Mouse (Mus musculus): ENCODE measurements around the gene Chn2.

Chn2 gene

GRCm38 (mm10) chr6:54070736-54071135 lies 31.4 kb downstream of the Chn2 start:
- H3K4me1 ChIP-seq (replicated peaks; ENCODE audit: low read depth, low read length): peaks cover 7% of the 10 kb centered on the region
- H3K36me3 ChIP-seq (ENCODE audit: insufficient read depth, low read length): no peaks in the 10 kb centered on the region
- no peaks in the 10 kb centered on the region for H3K9me3 ChIP-seq (ENCODE audit: low read length)
- H3K27me3 ChIP-seq (ENCODE audit: insufficient read depth, low read length): no peaks in the 10 kb centered on the region
- H3K4me3 ChIP-seq (replicated peaks; ENCODE audit: low read length): no peak overlapping the region
- TF ChIP-seq POU5F1 (IDR thresholded peaks at IDR 0.05; ENCODE audit: borderline replicate concordance, low read length): no peak
- no peak for TF ChIP-seq NANOG (IDR thresholded peaks at IDR 0.05; ENCODE audit: borderline replicate concordance, low read length)
- TF ChIP-seq CTCF (conservative IDR thresholded peaks at IDR 0.05; ENCODE audit: low read length): no peak

- Histone ChIP-seq H3K4me3 (replicated peaks; ENCODE audit: low read length) (no peak overlapping the region), H3K36me3 (ENCODE audit: insufficient read depth, low read length) (no peaks in the 10 kb centered on the region), H3K4me1 (replicated peaks; ENCODE audit: low read depth, low read length) (peaks cover 7% of the 10 kb centered on the region), H3K27me3 (ENCODE audit: insufficient read depth, low read length) (peaks cover 1% of the 10 kb centered on the region; the same call in 1 of the 2 replicates), H3K9me3 (ENCODE audit: low read length) (no peaks in the 10 kb centered on the region)
- TF ChIP-seq CTCF (conservative IDR thresholded peaks at IDR 0.05; ENCODE audit: low read length) (no peak), POU5F1 (IDR thresholded peaks at IDR 0.05; ENCODE audit: borderline replicate concordance, low read length) (no peak), NANOG (IDR thresholded peaks at IDR 0.05; ENCODE audit: borderline replicate concordance, low read length) (no peak)
These were observed 32.1 kb downstream of the Chn2 start for GRCm38 (mm10) chr6:54071478-54071877.

GRCm38 (mm10) chr6:54074454-54074853 lies 35.1 kb downstream of the Chn2 start:
- Histone ChIP-seq H3K27me3 (ENCODE audit: insufficient read depth, low read length) (peaks cover 5% of the 10 kb centered on the region; the same call in 1 of the 2 replicates), H3K9me3 (ENCODE audit: low read length) (no peaks in the 10 kb centered on the region), H3K36me3 (ENCODE audit: insufficient read depth, low read length) (no peaks in the 10 kb centered on the region), H3K4me3 (replicated peaks; ENCODE audit: low read length) (no peak overlapping the region), H3K4me1 (replicated peaks; ENCODE audit: low read depth, low read length) (peaks cover 7% of the 10 kb centered on the region)
- TF ChIP-seq CTCF (conservative IDR thresholded peaks at IDR 0.05; ENCODE audit: low read length): no peak

GRCm38 (mm10) chr6:54075419-54075818 lies 36.1 kb downstream of the Chn2 start:
- Histone ChIP-seq H3K36me3 (ENCODE audit: insufficient read depth, low read length) (no peaks in the 10 kb centered on the region), H3K4me3 (replicated peaks; ENCODE audit: low read length) (no peak overlapping the region), H3K27me3 (ENCODE audit: insufficient read depth, low read length) (peaks cover 6% of the 10 kb centered on the region), H3K4me1 (replicated peaks; ENCODE audit: low read depth, low read length) (peaks cover 3% of the 10 kb centered on the region; the same call in 1 of the 2 replicates), H3K9me3 (ENCODE audit: low read length) (no peaks in the 10 kb centered on the region)
- no peak for TF ChIP-seq CTCF (conservative IDR thresholded peaks at IDR 0.05; ENCODE audit: low read length)
- no peak for TF ChIP-seq POU5F1 (IDR thresholded peaks at IDR 0.05; ENCODE audit: borderline replicate concordance, low read length)
- no peak for TF ChIP-seq NANOG (IDR thresholded peaks at IDR 0.05; ENCODE audit: borderline replicate concordance, low read length)

- TF ChIP-seq NANOG (IDR thresholded peaks at IDR 0.05; ENCODE audit: borderline replicate concordance, low read length): no peak
- no peak for TF ChIP-seq CTCF (conservative IDR thresholded peaks at IDR 0.05; ENCODE audit: low read length)
- TF ChIP-seq POU5F1 (IDR thresholded peaks at IDR 0.05; ENCODE audit: borderline replicate concordance, low read length): no peak
- H3K4me3 ChIP-seq (replicated peaks; ENCODE audit: low read length): no peak overlapping the region
- H3K9me3 ChIP-seq (ENCODE audit: low read length): no peaks in the 10 kb centered on the region
- H3K36me3 ChIP-seq (ENCODE audit: insufficient read depth, low read length): no peaks in the 10 kb centered on the region
- peaks cover 10% of the 10 kb centered on the region; the same call in 1 of the 2 replicates for H3K4me1 ChIP-seq (replicated peaks; ENCODE audit: low read depth, low read length)
- H3K27me3 ChIP-seq (ENCODE audit: insufficient read depth, low read length): peaks cover 10% of the 10 kb centered on the region
These were observed 37.3 kb downstream of the Chn2 start for GRCm38 (mm10) chr6:54076625-54077024.

GRCm38 (mm10) chr6:54078269-54078668 lies 38.9 kb downstream of the Chn2 start:
- H3K4me1 ChIP-seq (replicated peaks; ENCODE audit: low read depth, low read length): peaks cover 26% of the 10 kb centered on the region
- peaks cover 10% of the 10 kb centered on the region for H3K27me3 ChIP-seq (ENCODE audit: insufficient read depth, low read length)
- H3K9me3 ChIP-seq (ENCODE audit: low read length): no peaks in the 10 kb centered on the region
- H3K4me3 ChIP-seq (replicated peaks; ENCODE audit: low read length): no peak overlapping the region
- no peaks in the 10 kb centered on the region for H3K36me3 ChIP-seq (ENCODE audit: insufficient read depth, low read length)
- TF ChIP-seq NANOG (IDR thresholded peaks at IDR 0.05; ENCODE audit: borderline replicate concordance, low read length) (no peak), CTCF (conservative IDR thresholded peaks at IDR 0.05; ENCODE audit: low read length) (no peak), POU5F1 (IDR thresholded peaks at IDR 0.05; ENCODE audit: borderline replicate concordance, low read length) (no peak)

GRCm38 (mm10) chr6:54079881-54080280 lies 40.5 kb downstream of the Chn2 start:
- Histone ChIP-seq H3K27me3 (ENCODE audit: insufficient read depth, low read length) (peaks cover 10% of the 10 kb centered on the region), H3K9me3 (ENCODE audit: low read length) (no peaks in the 10 kb centered on the region), H3K4me3 (replicated peaks; ENCODE audit: low read length) (no peak overlapping the region), H3K4me1 (replicated peaks; ENCODE audit: low read depth, low read length) (peaks cover 42% of the 10 kb centered on the region), H3K36me3 (ENCODE audit: insufficient read depth, low read length) (no peaks in the 10 kb centered on the region)
- TF ChIP-seq POU5F1 (IDR thresholded peaks at IDR 0.05; ENCODE audit: borderline replicate concordance, low read length): no peak
- no peak for TF ChIP-seq NANOG (IDR thresholded peaks at IDR 0.05; ENCODE audit: borderline replicate concordance, low read length)
- no peak for TF ChIP-seq CTCF (conservative IDR thresholded peaks at IDR 0.05; ENCODE audit: low read length)

- H3K36me3 ChIP-seq (ENCODE audit: insufficient read depth, low read length): no peaks in the 10 kb centered on the region
- H3K27me3 ChIP-seq (ENCODE audit: insufficient read depth, low read length): peaks cover 10% of the 10 kb centered on the region
- H3K9me3 ChIP-seq (ENCODE audit: low read length): no peaks in the 10 kb centered on the region
- H3K4me3 ChIP-seq (replicated peaks; ENCODE audit: low read length): no peak overlapping the region
- peaks cover 50% of the 10 kb centered on the region for H3K4me1 ChIP-seq (replicated peaks; ENCODE audit: low read depth, low read length)
- no peak for TF ChIP-seq POU5F1 (IDR thresholded peaks at IDR 0.05; ENCODE audit: borderline replicate concordance, low read length)
- TF ChIP-seq CTCF (conservative IDR thresholded peaks at IDR 0.05; ENCODE audit: low read length): no peak
- TF ChIP-seq NANOG (IDR thresholded peaks at IDR 0.05; ENCODE audit: borderline replicate concordance, low read length): no peak
These were observed 41.3 kb downstream of the Chn2 start for GRCm38 (mm10) chr6:54080518-54081285.

GRCm38 (mm10) chr6:54082576-54082975 lies 43.2 kb downstream of the Chn2 start:
- no peaks in the 10 kb centered on the region for H3K36me3 ChIP-seq (ENCODE audit: insufficient read depth, low read length)
- TF ChIP-seq CTCF (conservative IDR thresholded peaks at IDR 0.05; ENCODE audit: low read length) (no peak), NANOG (IDR thresholded peaks at IDR 0.05; ENCODE audit: borderline replicate concordance, low read length) (no peak), POU5F1 (IDR thresholded peaks at IDR 0.05; ENCODE audit: borderline replicate concordance, low read length) (no peak)
- no peaks in the 10 kb centered on the region for H3K9me3 ChIP-seq (ENCODE audit: low read length)
- H3K4me3 ChIP-seq (replicated peaks; ENCODE audit: low read length): no peak overlapping the region
- peaks cover 53% of the 10 kb centered on the region for H3K4me1 ChIP-seq (replicated peaks; ENCODE audit: low read depth, low read length)
- peaks cover 10% of the 10 kb centered on the region; the same call in 1 of the 2 replicates for H3K27me3 ChIP-seq (ENCODE audit: insufficient read depth, low read length)

All from E14TG2a.4 (cell line).